Mouse (Mus musculus) kidney, embryonic 15.5 days (tissue): ENCODE results near the gene Alkbh4. TPM values are rescaled to one million over a fixed set of nuclear protein-coding genes. Genes with fewer than 3 reads are reported as not detected.
A peak's percentile ranks its signal among the peaks of the same experiment; 100 is the strongest.
"Not testable (repeated sequence)": the region's sequence is repeated elsewhere in the genome, so short reads cannot be mapped to it uniquely, and the experiment has no call there.

Source experiments
- ATAC-seq: fragments of 200-750 bp; cut with Nextera tagmentation; replicated peaks from 2 replicates; pipeline ENCODE4 v1.8.0; 2017; ENCODE audit warnings: moderate TSS enrichment; ENCODE audit not compliant: low FRiP score
- H3K27ac ChIP-seq: fragments of 300-500 bp; sonication (generic); 2 replicates; pipeline ENCODE4 v1.5.1; 2015; ENCODE audit warnings: mild to moderate bottlenecking, inconsistent platforms
- H3K27me3 ChIP-seq: fragments of 300-500 bp; sonication (generic); 2 replicates; pipeline ENCODE4 v1.6.1; 2015; ENCODE audit warnings: inconsistent platforms
- H3K36me3 ChIP-seq: fragments of 300-500 bp; sonication (generic); 2 replicates; pipeline ENCODE4 v1.6.1; 2015; ENCODE audit warnings: inconsistent platforms
- H3K4me1 ChIP-seq: fragments of 300-500 bp; sonication (generic); 2 replicates; pipeline ENCODE4 v1.6.1; 2015; ENCODE audit warnings: inconsistent platforms
- H3K4me2 ChIP-seq: fragments of 300-500 bp; sonication (generic); 2 replicates; pipeline ENCODE4 v1.6.1; 2015; ENCODE audit warnings: moderate library complexity, mild to moderate bottlenecking, inconsistent platforms
- H3K4me3 ChIP-seq: fragments of 300-500 bp; sonication (generic); replicated peaks from 2 replicates; pipeline ENCODE4 v1.5.1; 2015; ENCODE audit warnings: mild to moderate bottlenecking, inconsistent platforms
- H3K9ac ChIP-seq: fragments of 300-500 bp; sonication (generic); 2 replicates; pipeline ENCODE4 v1.6.1; 2015; ENCODE audit warnings: mild to moderate bottlenecking, inconsistent platforms
- H3K9me3 ChIP-seq: fragments of 300-500 bp; sonication (generic); replicated peaks from 2 replicates; pipeline ENCODE4 v1.6.1; 2016; ENCODE audit warnings: inconsistent platforms
- WGBS: fragments of 180-500 bp; shearing (Covaris S2); methylation state at CpG from one replicate; pipeline ENCODE4 v1.1.7; 2015; ENCODE audit warnings: mixed read lengths; 5-methylcytosine and 5-hydroxymethylcytosine counted together
- polyA plus RNA-seq: library from polyadenylated mRNA; unstranded; fragments of >200 nt; fragmentation: Nextera tagmentation; extraction: Ambion mirVana; gene quantifications from 2 replicates; pipeline ENCODE4 v1.2.1, GENCODE M21; 2015

Alkbh4 gene
- polyA plus RNA-seq, 1 experiment from 2014 or later: 16.9 TPM

DNA sequence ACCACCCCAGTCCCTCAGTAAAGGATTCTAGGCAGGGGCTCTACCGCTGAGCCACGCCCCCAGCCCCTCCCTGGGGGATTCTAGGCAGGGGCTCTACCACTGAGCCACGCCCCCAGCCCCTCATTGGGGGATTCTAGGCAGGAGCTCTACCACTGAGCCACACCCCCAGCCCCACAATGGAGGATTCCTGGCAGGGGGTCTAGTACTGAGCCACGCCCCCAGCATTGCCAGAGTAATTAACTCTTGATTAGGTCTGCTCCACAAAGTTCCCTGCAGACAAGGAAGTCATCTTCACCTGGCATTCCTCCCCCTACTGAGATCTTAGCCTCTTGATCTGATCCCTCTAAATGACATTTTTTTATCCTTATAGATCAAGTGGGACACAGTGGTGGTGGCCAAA, 22.4 kb upstream of the Alkbh4 start:
- not testable (repeated sequence) for H3K4me3 ChIP-seq, H3K9me3 ChIP-seq, H3K4me2 ChIP-seq, H3K9ac ChIP-seq, ATAC-seq, H3K27ac ChIP-seq, H3K36me3 ChIP-seq, H3K27me3 ChIP-seq
- H3K4me1 ChIP-seq: peaks cover 25% of the 10 kb centered on the region
- WGBS: 46% methylated on average over 4 of the region's 4 CpGs

DNA sequence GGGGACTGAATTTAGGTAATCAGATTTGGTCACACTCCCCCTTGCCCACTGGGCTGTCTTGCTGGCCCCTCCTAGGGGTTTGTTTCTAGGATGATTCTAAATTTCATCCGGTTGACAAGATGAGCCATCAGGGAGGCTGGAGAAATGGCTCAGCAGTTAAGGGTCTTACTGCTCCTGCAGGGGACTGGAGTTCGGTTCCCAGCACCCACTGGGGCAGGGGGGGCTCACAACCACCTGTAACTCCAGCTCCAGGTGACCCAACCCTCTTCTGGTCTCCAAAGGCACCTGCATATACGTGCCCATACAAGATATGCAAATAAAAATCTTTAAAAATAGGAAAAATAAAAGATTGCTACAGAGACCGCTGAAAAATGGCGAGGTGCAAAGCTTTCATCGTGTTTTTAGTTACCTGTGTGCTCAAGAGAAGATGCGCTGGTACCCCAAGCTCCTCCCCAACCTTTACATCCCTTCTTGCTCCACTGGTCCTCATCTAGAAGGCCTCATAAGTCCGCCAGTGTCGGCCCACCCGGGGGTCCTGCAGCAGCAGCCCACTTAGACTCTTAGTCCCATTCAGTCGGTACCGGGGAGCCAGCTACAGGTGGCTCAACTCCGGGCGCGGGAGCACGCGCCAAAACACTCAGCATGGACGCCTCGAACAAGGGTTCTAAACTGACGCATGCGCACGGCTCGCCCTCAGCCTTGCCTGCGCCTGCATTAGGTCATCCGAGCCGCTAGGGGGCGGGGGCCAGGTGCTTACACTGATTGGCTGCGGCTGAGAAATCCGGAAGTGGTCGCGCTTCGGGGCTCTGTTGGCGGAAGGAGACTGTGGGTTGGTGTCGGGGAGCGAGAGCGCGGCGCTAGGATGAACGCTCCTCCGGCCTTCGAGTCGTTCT, 19.8 kb upstream of the Alkbh4 start, which contains the start of gene Polr2j:
Gene Polr2j (plus strand): TSS at position 741 of the 893 bp plus-strand sequence.
- H3K27ac ChIP-seq: peak within 1 kb of the TSS; percentile 79
- peak within 1 kb of the TSS; percentile 90 for H3K4me3 ChIP-seq

DNA sequence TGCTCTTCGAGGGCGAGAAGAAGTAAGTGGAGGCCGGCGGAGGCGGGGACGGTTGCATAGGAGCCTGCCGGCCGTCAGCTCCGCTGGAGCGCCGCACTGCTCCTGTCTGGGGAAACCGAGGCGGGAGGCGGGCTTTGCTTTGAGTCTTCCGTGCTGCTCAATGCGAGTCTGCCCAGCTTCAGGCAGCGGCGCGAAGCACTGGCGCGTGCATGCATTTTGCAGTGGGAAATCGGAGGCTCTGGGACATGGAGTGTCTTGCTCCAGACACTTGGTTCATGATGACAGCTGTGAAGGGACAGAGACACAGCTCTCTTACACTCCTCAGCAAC, 19.2 kb upstream of the Alkbh4 start:
- Histone ChIP-seq H3K9me3 (no peaks in the 10 kb centered on the region), H3K4me3 (peak overlapping the region; percentile 90), H3K27me3 (no peaks in the 10 kb centered on the region), H3K9ac (peak overlapping the region; percentile 91), H3K4me1 (peaks cover 26% of the 10 kb centered on the region), H3K27ac (peak overlapping the region; percentile 79), H3K36me3 (peaks cover 26% of the 10 kb centered on the region), H3K4me2 (peak overlapping the region; percentile 92)
- peak; percentile 56 for ATAC-seq
- WGBS: under 1% methylated on average over 22 of the region's 22 CpGs

More for the DNA sequence above, 19.8 kb upstream of the Alkbh4 start, which contains the start of gene Polr2j:
- H3K4me2 ChIP-seq: peak within 1 kb of the TSS; percentile 92
- no peaks in the 10 kb centered on the region for H3K9me3 ChIP-seq
- ATAC-seq: peak; percentile 95
- H3K27me3 ChIP-seq: no peaks in the 10 kb centered on the region
- peaks cover 26% of the 10 kb centered on the region for H3K4me1 ChIP-seq
- peak within 1 kb of the TSS; percentile 91 for H3K9ac ChIP-seq
- peaks cover 20% of the 10 kb centered on the region for H3K36me3 ChIP-seq
- 3% methylated on average over 42 of the region's 42 CpGs for WGBS

DNA sequence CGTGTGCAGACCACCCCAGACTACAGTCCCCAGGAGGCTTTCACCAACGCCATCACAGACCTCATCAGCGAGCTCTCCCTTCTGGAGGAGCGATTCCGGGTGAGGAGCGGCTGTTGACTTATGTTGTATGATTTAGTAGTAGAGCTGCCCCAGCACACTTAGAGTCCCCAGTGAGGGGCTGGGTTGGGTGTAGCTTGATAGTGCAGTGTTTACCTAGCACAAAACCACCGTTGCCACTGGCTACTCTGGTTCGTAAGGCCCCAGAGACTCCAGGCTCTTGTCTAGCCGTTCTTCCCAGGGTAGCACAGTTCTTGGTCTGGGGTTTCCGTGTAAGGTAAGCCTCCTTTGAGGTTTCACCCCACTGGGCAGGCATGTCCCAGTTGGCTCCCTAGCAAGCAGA, 13.8 kb upstream of the Alkbh4 start:
- Histone ChIP-seq H3K27ac (no peak overlapping the region), H3K27me3 (no peaks in the 10 kb centered on the region), H3K4me3 (no peak overlapping the region), H3K36me3 (peaks cover 79% of the 10 kb centered on the region), H3K4me2 (no peak overlapping the region), H3K4me1 (peaks cover 15% of the 10 kb centered on the region), H3K9ac (no peak overlapping the region), H3K9me3 (no peaks in the 10 kb centered on the region)
- WGBS: 83% methylated on average over 10 of the region's 10 CpGs
- no peak for ATAC-seq

DNA sequence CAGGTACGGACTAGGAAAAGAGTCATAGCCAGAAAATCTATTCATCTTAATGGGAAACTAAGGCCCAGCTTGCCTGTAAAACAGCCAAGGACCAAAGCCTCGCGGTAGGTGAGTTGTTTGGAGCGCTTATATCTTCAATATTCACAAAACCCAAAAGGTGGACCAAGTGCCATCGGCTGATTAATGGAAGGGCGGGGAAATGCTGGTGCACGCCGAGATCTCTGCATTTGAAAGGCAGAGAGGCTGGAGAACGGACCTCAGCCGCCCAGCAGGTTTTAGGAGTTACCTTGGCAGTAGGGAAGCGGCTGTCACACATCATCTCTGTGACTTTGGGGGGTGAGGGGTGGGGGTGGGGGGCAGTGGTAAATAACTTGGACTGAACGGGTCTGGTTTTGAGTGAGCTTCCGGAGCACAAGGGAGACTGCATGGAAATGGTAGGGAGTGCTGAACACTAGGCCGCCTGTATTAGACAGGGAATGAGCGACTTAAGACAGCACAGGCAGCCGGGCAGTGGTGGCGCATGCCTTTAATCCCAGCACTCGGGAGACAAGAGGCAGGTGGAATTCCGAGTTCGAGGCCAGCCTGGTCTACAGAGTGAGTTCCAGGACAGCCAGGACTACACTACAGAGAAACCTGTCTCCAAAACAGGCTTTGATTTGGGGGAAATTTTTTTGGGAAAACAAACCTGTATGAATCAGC, 495 bp downstream of the Alkbh4 start:
- Histone ChIP-seq H3K4me2 (peak overlapping the region; percentile 71), H3K4me3 (peak overlapping the region; percentile 73), H3K4me1 (peaks cover 22% of the 10 kb centered on the region), H3K36me3 (peaks cover 48% of the 10 kb centered on the region), H3K27me3 (no peaks in the 10 kb centered on the region), H3K9ac (peak overlapping the region; percentile 79), H3K9me3 (no peaks in the 10 kb centered on the region), H3K27ac (peak overlapping the region; percentile 84)
- no peak for ATAC-seq
- WGBS: 5% methylated on average over 20 of the region's 20 CpGs

DNA sequence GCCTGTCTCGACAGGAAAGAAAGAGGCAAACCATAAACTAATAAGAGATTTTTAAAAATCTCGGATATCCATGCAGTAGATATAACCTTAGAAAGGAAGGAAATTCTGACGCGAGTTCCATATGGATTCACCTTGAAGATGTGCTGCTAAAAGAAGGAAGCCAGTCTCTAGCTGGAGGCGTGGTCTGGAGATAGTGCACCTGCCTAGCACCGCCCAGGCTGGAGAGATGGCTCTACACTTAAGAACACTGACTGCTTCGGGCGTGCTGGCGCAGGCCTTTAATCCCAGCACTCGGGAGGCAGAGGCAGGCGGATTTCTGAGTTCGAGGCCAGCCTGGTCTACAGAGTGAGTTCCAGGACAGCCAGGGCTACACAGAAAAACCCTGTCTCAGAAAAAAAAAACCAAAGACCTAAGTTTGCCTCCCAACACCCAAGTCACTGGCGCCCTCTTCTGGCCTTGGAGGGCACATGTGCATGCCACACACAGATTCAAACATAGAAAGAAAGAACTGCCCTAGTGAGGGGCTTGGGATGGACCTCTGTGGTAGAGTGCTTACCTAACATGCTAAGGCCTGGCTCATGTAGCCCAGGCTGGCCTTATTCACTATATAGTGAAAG, 1.8 kb downstream of the Alkbh4 start:
- H3K36me3 ChIP-seq: peaks cover 49% of the 10 kb centered on the region
- no peaks in the 10 kb centered on the region for H3K9me3 ChIP-seq
- no peak overlapping the region for H3K4me2 ChIP-seq
- no peak overlapping the region for H3K4me3 ChIP-seq
- H3K27ac ChIP-seq: no peak overlapping the region
- no peaks in the 10 kb centered on the region for H3K27me3 ChIP-seq
- peaks cover 22% of the 10 kb centered on the region for H3K4me1 ChIP-seq
- 81% methylated on average over 13 of the region's 13 CpGs for WGBS
- no peak for ATAC-seq
- no peak overlapping the region for H3K9ac ChIP-seq

DNA sequence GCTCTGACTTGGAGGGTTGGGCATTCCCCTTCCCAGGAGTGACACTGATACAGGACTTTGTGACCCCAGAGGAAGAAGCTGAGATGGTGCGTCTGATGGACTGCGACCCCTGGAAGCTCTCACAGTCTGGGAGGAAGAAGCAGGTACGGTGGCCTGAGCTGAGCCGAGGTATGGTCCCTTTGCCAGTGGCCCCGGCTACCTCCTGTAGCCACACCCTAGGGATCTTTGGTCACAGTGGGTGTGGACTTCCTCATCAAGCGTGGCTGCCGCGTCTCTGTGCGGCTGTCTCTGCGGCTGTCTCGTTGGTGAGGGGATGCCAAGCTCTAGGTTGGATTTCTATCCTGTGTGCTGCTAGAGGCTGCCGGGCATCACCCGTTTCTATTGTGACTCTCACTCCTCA, 3.4 kb downstream of the Alkbh4 start:
- H3K27ac ChIP-seq: no peak overlapping the region
- H3K4me3 ChIP-seq: no peak overlapping the region
- H3K9me3 ChIP-seq: no peaks in the 10 kb centered on the region
- no peak overlapping the region for H3K4me2 ChIP-seq
- H3K27me3 ChIP-seq: no peaks in the 10 kb centered on the region
- H3K9ac ChIP-seq: no peak overlapping the region
- WGBS: 94% methylated on average over 13 of the region's 13 CpGs
- H3K36me3 ChIP-seq: peaks cover 45% of the 10 kb centered on the region
- peaks cover 22% of the 10 kb centered on the region for H3K4me1 ChIP-seq
- no peak for ATAC-seq

DNA sequence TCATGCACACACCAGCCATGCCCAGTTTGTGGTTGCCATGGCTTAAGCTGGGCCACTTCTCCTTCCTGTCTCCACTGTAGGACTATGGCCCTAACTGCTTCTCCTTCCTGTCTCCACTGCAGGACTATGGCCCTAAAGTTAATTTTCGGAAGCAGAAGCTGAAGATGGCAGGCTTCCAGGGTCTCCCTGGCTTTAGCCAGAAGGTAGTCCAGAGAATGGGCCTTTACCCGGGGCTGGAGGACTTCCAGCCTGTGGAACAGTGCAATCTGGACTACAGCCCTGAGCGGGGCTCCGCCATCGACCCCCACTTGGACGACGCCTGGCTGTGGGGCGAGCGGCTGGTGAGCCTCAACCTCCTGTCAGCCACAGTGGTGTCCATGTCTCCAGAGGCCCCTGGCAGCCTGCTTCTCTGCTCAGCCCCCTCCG, 4.1 kb downstream of the Alkbh4 start:
- no peak for ATAC-seq
- no peaks in the 10 kb centered on the region for H3K27me3 ChIP-seq
- no peak overlapping the region for H3K9ac ChIP-seq
- H3K36me3 ChIP-seq: peaks cover 45% of the 10 kb centered on the region
- peaks cover 15% of the 10 kb centered on the region for H3K4me1 ChIP-seq
- H3K4me3 ChIP-seq: no peak overlapping the region
- no peak overlapping the region for H3K4me2 ChIP-seq
- no peak overlapping the region for H3K27ac ChIP-seq
- no peaks in the 10 kb centered on the region for H3K9me3 ChIP-seq
- 92% methylated on average over 10 of the region's 10 CpGs for WGBS

DNA sequence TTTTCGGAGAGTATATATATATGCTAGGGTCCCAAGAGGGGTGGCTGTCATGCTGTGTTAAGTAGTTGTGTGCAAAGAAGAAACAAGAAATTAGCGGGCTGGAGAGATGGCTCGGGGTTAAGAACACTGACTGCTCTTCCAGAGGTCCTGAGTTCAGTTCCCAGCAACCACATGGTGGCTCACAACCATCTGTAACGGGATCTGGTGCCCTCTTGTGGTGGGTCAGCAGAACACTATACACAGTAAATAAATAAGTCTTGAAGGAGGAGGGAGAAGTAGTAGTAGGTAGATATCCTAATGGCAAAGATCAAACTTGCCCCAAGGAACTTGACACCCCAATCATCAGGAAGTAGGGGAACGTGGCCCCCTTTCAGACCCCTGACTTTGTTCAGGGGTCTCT, 6.8 kb downstream of the Alkbh4 start:
- no peak overlapping the region for H3K27ac ChIP-seq
- ATAC-seq: no peak
- peaks cover under 1% of the 10 kb centered on the region; the same call in 1 of the 2 replicates for H3K4me1 ChIP-seq
- H3K4me3 ChIP-seq: no peak overlapping the region
- H3K36me3 ChIP-seq: peaks cover 45% of the 10 kb centered on the region
- WGBS: 84% methylated on average over 5 of the region's 5 CpGs
- no peak overlapping the region for H3K4me2 ChIP-seq
- no peaks in the 10 kb centered on the region for H3K9me3 ChIP-seq
- H3K27me3 ChIP-seq: no peaks in the 10 kb centered on the region
- no peak overlapping the region for H3K9ac ChIP-seq

DNA sequence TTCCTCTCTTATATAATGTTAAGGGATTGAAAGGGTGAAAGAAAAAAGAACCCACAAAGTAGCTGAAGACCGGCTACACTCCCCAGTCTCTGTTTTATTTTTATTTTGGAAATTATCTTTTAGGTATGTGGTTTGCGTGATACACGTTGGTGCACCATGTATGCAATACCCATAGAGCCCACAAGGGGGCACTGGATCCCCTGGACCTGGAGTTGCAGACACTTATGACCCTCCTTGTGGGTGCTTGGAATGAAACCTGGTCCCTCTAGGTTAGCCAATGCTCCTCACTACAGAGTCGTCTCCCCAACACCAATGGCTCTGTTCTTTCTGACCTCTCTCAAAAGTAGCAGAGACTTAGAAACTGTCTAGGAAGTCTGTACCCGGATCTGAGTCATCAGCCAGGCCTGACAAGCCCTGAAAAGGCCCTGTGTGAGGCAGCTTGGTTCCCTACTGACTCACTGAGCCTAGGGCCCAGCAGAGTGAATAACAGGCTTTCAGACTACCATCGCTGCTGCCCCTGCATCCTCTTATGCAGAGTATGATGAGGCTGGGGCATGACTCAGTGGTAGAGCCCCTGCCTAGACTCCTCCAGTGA, 7.3 kb downstream of the Alkbh4 start:
- no peak for ATAC-seq
- H3K4me2 ChIP-seq: no peak overlapping the region
- H3K36me3 ChIP-seq: peaks cover 45% of the 10 kb centered on the region
- H3K4me3 ChIP-seq: no peak overlapping the region
- no peaks in the 10 kb centered on the region for H3K9me3 ChIP-seq
- no peak overlapping the region for H3K27ac ChIP-seq
- no peak overlapping the region for H3K9ac ChIP-seq
- H3K27me3 ChIP-seq: no peaks in the 10 kb centered on the region
- no peaks in the 10 kb centered on the region for H3K4me1 ChIP-seq
- WGBS: 93% methylated on average over 6 of the region's 6 CpGs

DNA sequence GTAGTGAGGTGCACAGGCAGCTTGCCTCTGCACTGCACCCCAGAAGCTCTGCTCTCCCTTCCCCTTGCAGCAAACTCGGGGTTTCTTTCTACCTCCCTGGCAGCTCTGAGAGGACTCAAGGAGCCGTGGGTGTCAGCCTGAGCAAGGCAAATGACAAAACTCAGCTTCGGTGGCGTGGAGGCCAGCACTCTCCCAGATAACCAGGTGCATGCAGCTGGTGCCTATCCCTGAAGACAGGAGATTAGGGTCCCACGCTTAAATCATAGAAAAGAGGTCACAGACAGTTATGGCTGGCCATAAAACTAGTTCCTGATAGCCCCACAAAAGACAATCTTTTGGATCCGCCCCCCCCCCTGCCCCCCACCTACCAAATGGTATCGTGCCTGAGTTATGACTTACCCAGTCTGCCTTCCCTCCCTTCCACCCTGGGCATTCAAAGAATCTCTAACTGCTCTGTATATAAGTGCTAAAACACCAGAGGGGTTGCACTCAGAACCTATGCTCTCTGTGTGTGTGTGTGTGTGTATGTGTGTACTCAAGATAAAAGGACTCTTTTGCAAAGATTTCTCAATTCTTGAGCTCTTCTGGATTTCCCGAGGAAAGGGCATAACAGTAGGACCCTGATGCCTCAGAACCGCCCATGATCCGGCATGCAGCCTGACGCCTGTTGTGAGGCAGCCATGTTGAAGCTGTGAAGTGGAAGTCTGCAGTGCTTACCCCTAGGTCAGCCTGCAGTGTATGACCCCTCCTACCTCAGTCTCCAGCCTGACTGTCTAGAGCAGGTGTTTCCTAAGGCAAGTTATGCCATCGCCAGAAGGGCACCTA, 8.9 kb downstream of the Alkbh4 start:
- H3K4me1 ChIP-seq: no peaks in the 10 kb centered on the region
- H3K9me3 ChIP-seq: no peaks in the 10 kb centered on the region
- no peak for ATAC-seq
- H3K4me2 ChIP-seq: no peak overlapping the region
- H3K9ac ChIP-seq: no peak overlapping the region
- H3K36me3 ChIP-seq: peaks cover 30% of the 10 kb centered on the region
- no peak overlapping the region for H3K27ac ChIP-seq
- H3K27me3 ChIP-seq: no peaks in the 10 kb centered on the region
- WGBS: 34% methylated on average over 12 of the region's 12 CpGs
- H3K4me3 ChIP-seq: no peak overlapping the region
